Mouse (Mus musculus) olfactory bulb, adult 2 months (tissue): ENCODE measurements at regions not wholly inside any gene's neighbourhood (a gene's known extent, or its start where the extent isn't known, plus 50 kb on each side); places are given as distances from the start of the nearest gene placed in this dataset.

ENCODE experiments used
- CTCF ChIP-seq: fragments of 200-500 bp; IDR thresholded peaks from 2 replicates; pipeline ENCODE4 v1.5.1; 2012; ENCODE audit warnings: low read depth, mild to moderate bottlenecking, low read length, moderate library complexity; ENCODE audit not compliant: insufficient read depth
- POLR2A ChIP-seq: fragments of 200-500 bp; IDR thresholded peaks from 2 replicates; pipeline ENCODE4 v1.6.1; 2012; ENCODE audit warnings: mild to moderate bottlenecking, low read depth, low read length, moderate library complexity; ENCODE audit not compliant: insufficient read depth

DNA sequence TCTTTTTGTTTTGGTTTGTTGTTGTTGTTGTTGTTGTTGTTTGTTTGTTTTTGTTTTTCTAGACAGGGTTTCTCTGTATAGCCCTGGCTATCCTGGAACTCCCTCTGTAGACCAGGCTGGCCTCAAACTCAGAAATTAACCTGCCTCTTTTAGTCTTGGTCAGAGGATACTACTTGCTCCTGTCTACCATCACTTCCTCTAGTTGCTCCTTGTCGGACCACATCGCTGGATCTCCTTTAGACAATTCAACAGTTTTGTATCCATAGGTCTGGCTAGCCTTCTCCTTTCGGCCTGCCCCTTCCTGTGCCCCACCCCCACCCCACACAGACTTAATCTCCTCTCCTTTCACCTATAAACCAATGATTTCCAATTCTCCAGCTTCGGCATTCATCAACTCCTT is 77.2 kb upstream of the Cadm1 start:
- no peak for TF ChIP-seq POLR2A
- no peak for TF ChIP-seq CTCF
